Mouse (Mus musculus): ENCODE measurements around the gene Atg2b.

The Atg2b gene

GRCm38 (mm10) chr12:105685001-105685691 is at the start of gene Atg2b:
Atg2b (minus strand) TSS chr12:105685211.
- DNase-seq, result peak; percentile 97

- DNase-seq, result no peak
These were observed 48.6 kb upstream of the Atg2b start for GRCm38 (mm10) chr12:105733370-105734159.

- DNase-seq, result no peak
These were observed 45.9 kb upstream of the Atg2b start for GRCm38 (mm10) chr12:105730851-105731460.

GRCm38 (mm10) chr12:105727964-105728363 is 43.0 kb upstream of the Atg2b start:
- DNase-seq, result peak; percentile 7

- no peak for DNase-seq
These were observed 42.3 kb upstream of the Atg2b start for GRCm38 (mm10) chr12:105727268-105727667.

- no peak for DNase-seq
These were observed 40.7 kb upstream of the Atg2b start for GRCm38 (mm10) chr12:105725736-105726135.

GRCm38 (mm10) chr12:105724616-105725015 is 39.6 kb upstream of the Atg2b start:
- DNase-seq, result no peak

GRCm38 (mm10) chr12:105722657-105723056 is 37.6 kb upstream of the Atg2b start:
- peak; percentile 26 for DNase-seq

- DNase-seq, result no peak
These were observed 36.6 kb upstream of the Atg2b start for GRCm38 (mm10) chr12:105721452-105722132.

- no peak for DNase-seq
These were observed 35.2 kb upstream of the Atg2b start for GRCm38 (mm10) chr12:105720196-105720595.

- DNase-seq, result peak; percentile 65
These were observed 33.6 kb upstream of the Atg2b start for GRCm38 (mm10) chr12:105718616-105719015.

- peak; percentile 8 for DNase-seq
These were observed 20.9 kb upstream of the Atg2b start, which contains the start of gene Ak7 for GRCm38 (mm10) chr12:105705799-105706487. Ak7 (plus strand) TSS chr12:105705976.

GRCm38 (mm10) chr12:105700433-105700832 is 15.4 kb upstream of the Atg2b start:
- no peak for DNase-seq

- DNase-seq, result no peak
These were observed 12.2 kb upstream of the Atg2b start for GRCm38 (mm10) chr12:105697104-105697780.

GRCm38 (mm10) chr12:105695848-105696247 is 10.8 kb upstream of the Atg2b start:
- no peak for DNase-seq

- DNase-seq, result no peak
These were observed 9.0 kb upstream of the Atg2b start for GRCm38 (mm10) chr12:105694021-105694420.

- no peak for DNase-seq
These were observed 4.4 kb upstream of the Atg2b start for GRCm38 (mm10) chr12:105689435-105689834.

- DNase-seq, result no peak
These were observed 3.5 kb upstream of the Atg2b start for GRCm38 (mm10) chr12:105688546-105688945.

- DNase-seq, result no peak
These were observed 2.4 kb upstream of the Atg2b start for GRCm38 (mm10) chr12:105687416-105687815.

GRCm38 (mm10) chr12:105686791-105687190 is 1.8 kb upstream of the Atg2b start:
- DNase-seq, result no peak

Data from right cerebral cortex, adult 18-20 months (tissue).